Mouse (Mus musculus) megakaryocyte, adult 5-6 weeks (primary cell): ENCODE measurements at regions not wholly inside any gene's neighbourhood (a gene's known extent, or its start where the extent isn't known, plus 50 kb on each side); places are given as distances from the start of the nearest gene placed in this dataset.

ENCODE experiments used
- ATAC-seq: 2 replicates; pipeline ENCODE4 v1.8.0; 2016; ENCODE audit warnings: mild to moderate bottlenecking, inconsistent platforms; ENCODE audit not compliant: poor library complexity, severe bottlenecking

DNA sequence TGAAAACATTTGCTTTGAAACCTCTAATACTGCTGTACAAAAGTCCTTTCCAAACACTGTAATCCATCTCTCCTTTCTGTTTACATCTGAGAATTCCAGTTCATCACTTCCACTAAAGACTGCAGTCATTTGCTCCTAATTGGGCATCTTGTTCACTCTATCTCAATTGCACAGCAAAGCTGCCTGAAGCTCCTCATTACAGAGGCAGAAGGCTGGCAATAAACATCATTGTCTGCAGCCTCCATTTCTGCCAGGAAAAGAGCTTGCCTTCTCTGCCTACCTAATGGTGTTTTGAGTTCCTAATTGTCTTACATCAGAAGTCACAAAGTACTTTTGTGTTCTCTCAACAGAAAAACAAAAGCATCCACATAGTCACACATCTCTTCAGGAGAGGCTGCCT, 207.7 kb downstream of the Kcnj2 start:
- no peak for ATAC-seq

DNA sequence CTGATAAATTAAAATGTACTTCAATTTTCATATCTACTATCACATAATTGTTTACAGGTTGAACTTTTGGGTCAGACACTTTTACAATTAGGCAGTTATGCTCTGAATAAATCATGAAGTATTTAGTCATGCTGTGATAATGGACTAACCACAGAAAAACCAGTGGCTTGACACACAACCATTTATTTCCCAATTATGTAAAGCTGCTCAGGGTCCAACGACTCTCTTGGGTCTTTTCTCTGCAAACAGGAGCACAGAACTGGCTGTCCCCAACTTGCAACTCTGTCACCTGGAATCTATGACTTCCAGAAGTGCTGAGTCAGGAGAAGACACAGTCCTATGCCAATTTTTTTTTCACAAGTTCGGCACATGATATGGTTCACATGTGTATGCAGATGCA, 214.8 kb downstream of the Kcnj2 start:
- ATAC-seq: no peak; the same call in 1 of the 2 replicates

DNA sequence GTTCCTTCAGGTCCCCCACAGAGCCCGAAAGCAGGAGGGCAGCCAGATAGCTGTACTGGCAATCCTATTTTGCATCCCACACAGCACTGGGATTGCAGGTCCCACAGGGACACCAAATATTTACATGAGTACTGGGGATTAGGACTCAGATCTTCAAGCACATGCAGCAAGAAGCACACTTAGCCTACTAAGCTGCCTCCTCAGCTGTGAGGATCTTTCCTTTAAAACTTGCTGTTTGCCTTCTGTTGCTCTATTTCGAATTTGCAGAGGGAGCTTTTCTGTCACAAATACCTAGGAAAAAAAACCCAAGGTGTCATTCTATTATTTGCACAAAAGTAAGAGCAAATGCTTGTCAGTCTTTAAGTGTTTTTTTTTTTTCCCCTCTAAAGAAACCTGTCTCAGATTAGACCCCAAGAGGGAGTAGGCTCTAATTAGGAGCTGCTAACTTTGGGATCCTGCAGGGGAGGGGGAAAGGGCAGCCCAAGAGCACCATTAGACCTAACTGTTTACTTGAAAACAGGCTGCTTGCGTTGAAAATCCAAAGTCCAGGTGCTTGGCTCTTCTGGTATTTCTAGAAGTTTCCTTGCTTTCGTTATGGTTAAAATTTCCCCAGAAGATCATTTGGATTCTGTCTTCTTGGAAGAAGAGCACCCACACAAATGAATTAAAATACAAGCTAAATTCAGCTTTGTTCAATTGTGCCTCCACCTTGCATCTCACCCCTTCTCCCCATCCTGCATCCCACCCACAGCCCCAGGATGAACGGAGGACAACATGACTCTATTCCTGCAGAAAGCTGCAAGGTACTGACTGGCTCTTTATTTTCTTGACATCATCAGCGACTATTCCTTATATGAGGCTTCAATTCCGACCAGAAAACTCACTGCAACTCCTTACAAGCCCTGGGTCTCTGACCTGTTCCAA, 215.5 kb downstream of the Kcnj2 start:
- no peak for ATAC-seq

DNA sequence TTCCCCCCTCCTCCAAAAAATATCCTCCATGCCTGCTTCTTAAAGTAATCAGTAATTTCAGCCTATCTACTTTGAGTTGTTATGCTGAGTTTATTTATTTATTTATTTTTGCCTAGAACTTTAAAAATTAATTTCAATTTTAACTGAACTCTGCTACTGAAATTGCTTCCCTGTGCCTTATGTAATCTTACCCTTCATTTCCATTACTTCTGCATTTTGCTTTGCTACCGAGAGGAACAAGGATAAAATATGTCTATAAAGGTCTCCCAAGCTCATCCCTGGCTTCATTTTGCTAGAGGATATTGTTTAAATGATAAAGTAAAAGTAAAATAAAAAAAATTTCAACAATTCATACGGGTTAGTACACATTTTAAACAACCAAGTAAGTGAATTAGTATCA, 216.3 kb downstream of the Kcnj2 start:
- ATAC-seq: peak; percentile 67

DNA sequence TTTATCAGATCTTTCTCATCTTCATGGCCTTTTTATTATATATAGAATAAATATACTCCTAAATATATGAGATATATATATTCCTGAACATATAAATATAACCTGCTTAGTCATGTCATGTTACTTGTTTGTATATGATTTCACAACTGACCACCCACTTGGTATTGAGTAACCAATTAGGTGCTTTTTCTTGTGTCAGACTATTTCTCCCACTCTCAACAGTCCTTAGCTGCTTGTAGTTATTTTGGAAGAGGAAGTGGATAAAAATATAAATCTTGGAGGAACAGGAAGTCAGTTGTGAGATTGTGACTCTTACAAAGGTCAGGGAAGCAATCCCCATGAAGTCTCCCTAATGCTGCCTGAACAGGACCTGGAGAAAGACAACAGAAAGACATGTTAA, 224.6 kb downstream of the Kcnj2 start:
- peak; percentile 94 for ATAC-seq

DNA sequence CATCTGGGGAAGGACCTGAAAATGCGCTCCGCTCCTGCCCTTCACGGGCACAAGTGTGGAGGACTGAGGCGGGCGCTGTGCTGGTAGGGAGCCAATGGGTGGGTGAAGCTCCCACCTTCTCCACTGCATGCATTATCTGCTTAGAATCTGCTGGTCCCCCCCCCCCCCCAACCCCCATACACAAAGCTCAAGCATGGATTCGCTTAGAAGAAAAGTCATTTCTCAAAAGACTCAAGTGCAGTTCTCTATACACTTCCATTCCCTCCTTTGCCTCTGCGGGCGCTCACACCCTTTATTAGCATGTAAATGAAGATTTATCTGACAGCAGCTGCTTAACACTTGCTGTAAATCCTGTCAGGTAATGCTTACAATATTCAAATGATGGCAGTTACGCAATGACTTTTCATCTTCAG, 230.4 kb downstream of the Kcnj2 start:
- ATAC-seq: no peak

DNA sequence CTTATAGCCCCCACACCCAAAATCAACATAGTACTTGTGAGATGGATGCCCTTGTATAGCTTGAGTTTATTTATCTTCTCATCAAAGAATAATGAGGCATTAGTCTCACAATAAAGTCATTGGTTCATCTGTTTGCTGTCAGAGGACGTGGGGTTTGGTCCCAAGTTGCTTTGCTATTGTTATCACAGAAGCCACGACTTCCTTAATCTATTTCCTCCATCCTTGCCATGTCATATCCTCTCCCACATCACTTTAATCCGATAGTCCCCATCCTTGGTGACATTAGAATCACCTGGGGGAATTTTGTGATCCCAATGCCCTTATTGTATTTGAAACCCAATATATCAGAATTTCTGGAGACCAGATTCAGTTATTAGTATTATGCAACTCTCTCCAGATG, 246.8 kb downstream of the Kcnj2 start:
- ATAC-seq: peak; percentile 72

DNA sequence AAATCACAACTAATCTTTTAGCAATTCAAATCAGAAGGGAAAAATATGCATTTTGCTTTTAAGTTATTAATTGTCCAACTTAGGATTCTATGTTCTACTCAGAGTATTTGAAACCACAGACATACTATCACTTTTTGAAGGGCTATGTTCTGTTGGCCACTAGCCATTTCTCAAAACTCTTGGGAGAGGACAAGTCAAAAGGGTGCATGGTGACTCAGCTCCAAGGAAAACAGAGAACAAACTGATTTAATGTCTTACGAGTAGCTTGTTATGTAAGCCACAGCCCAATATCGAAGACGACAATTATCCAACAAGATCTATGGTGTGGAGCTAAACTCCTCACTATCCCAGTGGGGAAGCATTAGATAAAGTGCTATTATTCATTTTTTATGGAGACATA, 247.6 kb downstream of the Kcnj2 start:
- no peak for ATAC-seq

DNA sequence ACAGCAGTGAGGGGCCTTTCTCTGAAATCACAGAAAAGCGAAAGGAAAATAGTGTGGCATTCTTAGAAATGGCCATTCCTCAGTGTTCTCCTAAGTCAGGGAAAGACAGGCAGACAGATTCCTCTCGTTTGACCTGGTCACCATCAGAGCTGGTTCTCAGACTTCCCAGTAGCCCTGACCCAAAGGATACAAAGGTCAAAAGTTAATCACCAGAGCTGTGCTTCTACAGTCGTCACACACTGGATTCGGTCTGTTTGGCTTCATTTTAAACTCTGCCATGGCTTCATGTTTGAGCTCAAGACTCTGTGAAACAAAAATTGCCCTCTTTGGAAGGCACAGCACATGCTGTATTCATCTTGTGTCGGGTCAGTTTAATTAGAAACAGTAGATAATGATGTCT, 255.6 kb downstream of the Kcnj2 start:
- ATAC-seq: no peak

DNA sequence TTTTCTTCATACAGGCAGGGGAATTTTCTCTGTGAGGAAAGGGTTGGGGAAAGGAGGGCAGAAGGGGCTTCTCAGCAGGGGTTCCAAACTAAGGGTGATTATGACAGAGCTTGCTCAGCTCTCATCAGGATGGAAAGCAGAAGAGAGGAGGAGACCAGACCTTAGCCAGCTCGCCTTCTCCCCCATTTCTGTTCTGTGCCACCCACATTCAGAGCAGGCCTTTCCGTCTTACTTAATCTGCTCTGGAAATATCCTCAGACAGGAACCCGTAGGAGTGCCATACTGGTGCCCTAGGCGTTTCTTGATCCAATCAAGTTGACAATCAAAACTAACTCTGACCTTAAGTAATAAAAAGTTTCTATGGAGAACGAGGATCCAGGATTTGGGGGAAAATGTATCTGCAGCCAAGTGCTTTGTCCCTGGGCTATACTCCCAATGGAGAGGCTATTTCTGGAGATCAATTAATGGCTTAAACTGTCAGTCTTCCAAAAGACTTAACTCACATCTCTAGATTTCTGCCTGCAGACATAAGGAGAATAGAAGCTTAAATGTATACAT, 258.6 kb downstream of the Kcnj2 start:
- no peak for ATAC-seq

DNA sequence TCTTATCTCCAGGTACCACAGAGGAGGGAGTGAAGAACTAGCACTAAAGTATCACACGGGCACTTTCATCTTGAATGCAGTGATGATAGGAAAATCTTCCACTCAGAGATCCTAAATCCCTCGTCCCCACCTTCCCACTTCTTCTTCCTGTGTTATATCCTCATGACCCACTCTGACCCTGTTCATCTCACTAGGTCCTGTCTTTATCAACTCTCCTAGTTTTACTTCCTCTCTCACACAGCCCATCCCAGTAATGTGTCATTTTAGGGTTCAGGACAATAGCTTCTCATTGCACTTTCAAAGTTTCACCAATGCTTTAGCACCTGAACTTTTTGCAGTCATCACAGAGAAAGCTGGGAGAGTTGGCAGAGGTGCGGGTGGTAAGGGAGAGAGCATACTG, 261.0 kb downstream of the Kcnj2 start:
- peak; percentile 83 for ATAC-seq

DNA sequence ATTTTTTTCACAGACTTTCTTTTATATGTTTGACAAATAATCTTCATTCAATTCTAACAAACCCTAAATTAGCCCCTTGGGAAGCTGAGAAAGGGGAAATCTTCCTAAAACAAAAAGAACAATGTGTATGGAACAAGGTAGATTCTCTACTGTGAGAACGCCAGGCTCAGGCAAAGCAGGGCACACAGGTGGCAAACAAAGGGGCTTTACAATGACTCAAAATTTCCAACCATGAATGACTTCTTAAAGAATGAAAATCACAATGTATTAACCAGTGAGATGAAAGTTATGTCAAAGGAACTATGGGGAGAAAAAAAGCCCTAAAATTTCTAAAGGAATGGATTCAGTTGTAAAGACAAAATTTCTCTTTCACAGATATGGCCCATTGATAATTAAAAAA, 262.3 kb downstream of the Kcnj2 start:
- no peak for ATAC-seq

DNA sequence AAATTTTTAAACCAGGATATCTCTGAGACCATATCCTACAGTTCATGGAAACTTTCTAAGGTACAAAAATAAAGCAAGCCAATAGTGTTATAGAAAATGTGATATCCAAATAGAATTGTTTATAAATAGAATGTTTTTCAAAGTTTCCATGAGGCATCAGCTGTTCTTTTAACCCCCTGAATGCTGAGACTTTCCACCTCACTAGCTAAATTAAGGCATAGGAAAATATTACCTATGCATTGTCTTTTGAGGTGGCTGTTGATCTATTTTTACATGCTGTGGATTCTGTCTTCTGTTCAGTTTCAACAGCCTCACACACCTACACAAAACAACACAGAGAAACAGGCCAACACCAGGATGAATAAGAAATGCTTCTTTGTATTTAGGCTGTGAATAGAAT, 265.6 kb downstream of the Kcnj2 start:
- ATAC-seq: no peak

DNA sequence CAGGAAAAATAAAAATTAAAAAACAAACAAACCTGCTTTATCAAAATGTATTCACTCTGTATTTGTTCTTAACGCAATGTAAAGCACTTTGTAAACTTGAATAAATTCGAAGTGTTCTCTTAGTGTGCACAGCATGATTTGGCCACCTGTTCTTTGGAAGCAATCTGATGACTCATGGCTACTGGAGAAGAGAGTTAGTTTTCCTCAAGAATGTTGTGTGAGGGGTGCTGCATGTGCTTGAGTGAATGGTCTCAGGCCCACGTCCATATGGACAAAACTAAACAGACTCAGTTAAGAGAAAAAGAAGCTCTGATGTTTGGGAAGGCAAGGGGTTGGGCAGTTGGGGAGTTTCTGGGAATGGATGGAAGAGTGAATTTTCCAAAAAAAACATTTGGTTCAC, 267.1 kb downstream of the Kcnj2 start:
- ATAC-seq: no peak

DNA sequence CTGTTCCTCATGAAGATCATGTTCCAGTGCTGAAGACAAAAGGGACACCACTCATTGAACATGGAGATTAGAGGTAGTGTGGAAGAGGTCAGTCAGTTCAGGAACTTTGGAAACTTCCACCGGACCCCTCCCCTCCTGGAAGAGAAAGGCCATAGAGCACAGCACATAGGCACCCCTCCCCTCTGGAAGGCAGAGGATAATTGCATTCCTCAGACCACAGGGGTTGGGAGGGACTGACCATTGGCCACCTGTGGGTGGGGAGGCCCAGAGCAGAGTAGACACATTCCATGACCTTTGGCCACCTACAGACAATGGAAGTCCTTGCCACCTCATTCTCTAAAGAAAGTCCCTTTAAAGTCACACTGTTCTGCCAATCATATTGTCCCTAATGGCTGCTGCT, 281.6 kb downstream of the Kcnj2 start:
- no peak for ATAC-seq

DNA sequence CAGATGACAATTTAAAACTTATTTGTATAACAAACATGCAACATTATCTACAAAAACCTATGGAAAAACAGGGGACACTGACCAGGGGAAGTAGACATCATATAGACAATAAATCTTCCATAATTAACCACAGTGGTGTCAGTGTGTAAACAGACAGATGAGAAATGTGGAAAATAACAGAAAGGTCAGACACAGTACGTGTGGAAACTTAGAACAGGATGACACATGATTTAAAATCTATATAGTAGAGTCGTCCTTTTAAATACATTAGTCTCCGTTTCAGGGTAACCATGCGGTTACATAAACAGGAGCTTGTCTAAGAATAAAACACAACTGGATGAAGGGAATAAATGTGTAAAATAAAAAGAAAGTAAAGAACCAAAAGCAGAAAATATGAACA, 284.1 kb downstream of the Kcnj2 start:
- no peak for ATAC-seq

DNA sequence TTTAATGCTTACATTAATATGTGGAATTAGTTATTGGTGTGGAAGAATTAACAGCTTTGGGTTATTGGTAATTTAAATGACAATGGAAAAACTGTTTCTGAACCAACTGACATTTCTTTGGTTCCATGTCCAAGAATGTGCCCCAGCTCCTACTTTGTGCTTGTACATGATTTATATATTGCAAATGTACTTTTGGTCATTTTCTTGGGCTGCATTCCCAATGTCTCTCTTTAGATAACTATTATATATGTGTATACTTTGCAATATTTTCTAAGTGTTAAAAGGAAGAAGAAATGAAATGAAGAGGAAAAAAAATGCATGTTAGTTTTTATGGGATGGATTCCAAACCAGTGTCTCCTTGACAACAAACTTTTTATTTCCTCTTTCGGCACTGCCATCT, 297.4 kb downstream of the Kcnj2 start:
- no peak for ATAC-seq

DNA sequence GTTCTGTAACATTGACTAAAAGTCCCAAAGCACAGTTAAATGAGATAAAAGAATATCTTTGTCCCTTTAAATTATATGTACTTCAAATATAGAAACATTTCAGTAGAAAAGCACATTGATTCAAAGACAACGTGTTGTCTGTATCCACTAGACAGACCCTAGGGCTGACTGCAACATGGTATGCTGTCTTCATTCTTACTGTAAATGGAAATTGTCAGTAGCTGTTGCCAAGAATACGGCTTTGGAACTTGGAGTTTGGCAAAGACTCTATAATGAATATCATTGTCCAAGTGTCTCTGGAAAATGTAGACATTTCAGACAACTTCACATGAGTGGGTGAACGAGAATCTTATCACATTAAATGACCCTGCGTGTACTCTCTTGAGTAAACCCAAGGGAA, 311.2 kb downstream of the Kcnj2 start:
- ATAC-seq: no peak

DNA sequence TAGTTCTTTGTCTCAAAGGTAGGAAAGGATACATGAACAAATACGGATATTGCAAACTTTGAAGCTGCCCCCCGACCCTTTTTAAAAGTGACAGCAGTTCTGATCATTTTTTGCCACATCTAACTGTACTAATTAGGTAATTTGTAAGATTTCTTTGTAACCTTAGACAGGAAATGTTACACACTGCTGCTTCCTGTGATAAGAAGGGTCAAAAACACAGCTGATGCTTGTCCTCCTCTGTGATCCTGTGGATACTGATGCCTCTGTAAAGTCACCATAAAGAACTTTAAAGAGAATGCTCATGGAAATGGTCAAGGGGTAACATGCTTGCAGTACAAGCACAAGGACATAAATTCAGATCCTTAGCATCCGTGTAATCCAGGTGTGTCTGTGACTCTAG, 313.9 kb downstream of the Kcnj2 start:
- ATAC-seq: peak; percentile 48

DNA sequence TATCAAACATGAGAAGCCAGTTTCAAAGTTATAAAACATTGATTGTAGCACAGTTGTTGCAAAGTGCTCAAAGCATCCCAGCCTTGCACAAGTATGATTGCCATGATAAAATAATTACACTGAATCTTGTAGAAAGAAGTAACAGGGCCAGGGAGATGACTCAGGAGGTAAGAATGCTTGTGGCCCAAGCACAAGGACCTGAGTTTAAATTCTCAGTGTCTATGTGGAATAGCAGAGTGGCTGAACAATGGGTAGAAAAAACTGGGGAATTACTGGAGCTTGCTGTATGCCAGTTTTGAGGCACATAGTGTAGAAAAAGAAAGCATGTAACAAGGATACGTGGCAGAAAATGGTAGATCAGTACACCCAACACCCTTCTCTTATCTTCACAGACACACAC, 332.7 kb downstream of the Kcnj2 start:
- ATAC-seq: no peak

DNA sequence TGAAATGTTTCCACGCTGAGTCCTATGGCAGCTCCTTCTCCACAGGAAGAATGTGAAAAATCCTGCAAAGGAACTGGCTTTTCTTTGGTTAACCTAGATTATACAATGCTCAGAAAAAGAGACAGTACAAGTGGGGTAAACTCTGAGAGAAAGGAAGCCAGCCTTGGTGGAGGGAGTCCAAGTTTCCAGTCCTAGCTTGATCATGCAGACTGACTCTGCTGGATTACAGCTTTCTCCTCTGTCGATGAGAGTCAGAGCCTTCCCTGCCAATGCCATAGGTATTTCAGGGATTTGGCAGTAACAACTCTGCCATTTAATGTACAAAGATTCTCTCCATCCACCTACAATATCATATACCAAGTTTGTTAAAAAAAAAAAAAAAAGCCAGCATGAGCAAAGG, 343.3 kb downstream of the Kcnj2 start:
- no peak for ATAC-seq

DNA sequence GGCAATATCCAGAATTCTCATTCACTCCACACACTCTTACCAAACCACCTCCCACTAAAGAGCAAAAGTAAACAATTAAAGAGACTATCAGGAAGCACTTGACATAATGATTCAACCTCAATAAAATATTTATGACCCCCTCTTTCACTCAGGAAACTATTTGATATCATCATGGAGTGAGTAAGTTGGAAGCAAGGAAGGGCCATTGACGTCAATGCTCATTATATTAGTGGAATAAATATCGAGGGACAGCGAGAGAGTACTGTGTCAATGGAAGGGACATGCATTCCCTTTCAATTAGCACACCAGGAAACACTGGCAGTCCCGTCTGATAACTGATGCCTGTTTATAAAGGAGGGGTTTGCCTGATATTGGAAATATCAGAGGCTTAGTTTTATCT, 358.9 kb downstream of the Kcnj2 start:
- no peak for ATAC-seq

DNA sequence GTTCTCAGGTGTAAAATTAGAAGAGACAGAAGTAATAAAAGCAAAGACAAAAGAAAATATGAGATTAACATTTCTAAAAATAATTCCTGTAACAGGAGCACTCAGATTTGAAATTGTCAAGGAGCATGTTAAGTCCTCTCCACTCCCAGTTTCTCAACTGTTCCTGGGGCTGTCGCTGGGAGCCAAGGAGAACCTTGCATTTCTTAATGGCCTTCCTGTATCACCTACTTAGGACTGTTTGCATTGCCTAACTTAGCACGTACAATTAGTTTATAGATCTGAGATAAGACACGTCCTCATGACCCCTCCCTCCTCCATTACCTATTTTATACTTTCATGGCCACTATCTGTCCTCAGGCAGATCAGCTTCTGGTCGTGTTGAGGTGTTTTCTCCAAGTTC, 360.8 kb downstream of the Kcnj2 start:
- no peak for ATAC-seq
